Mouse (Mus musculus) urinary bladder, postnatal 4 days (tissue): ENCODE results near the gene Sema6d.
"Not testable (repeated sequence)": the region's sequence is repeated elsewhere in the genome, so short reads cannot be mapped to it uniquely, and the experiment has no call there.

Experiments
- DNase-seq, 2 experiments: peaks; one replicate each; pipeline ENCODE4 v3.0.0; 2021 to 2022; ENCODE audit warnings: low spot score in 2 of 2

The Sema6d gene

GRCm38 (mm10) chr2:124293601-124294000 lies 203.8 kb downstream of the Sema6d start:
- DNase-seq = no peak

DNA sequence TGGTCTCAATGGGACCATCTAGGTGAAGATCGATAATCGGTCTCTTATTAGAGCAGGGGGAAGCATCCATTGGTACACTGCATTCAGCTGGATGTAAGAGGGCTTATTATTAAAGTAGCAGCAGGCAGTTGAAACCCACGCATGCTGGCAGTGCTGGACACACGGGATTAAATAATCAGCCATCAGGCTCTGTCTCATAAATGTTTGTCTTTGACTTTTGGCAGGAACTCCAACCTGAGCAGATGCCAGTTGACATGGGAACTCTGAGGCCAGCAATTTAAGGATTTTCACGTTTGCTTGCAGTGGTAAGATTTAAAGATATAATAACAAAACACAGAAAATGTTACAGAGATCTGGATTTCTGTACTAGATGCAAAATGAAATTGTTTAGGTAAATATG lies 208.6 kb downstream of the Sema6d start:
- DNase-seq = no peak

DNA sequence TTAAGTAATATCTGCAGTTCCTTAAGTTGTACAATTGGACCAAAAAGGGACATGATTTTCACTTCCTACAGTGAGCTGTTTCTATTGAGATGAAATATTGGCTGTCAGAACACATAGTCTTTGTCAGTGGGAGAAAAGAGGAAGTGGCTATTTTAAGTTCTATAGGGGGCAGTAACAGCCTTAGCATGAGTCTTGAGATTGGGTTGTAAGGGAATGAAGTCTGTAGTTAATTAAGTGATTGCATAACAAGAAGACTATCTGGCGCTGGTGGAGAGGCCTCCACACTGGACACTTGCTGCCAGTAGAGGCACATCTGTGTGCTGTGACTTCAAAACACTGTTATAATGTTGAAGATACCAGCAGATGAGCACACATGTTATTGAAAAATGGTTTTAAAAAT lies 209.1 kb downstream of the Sema6d start:
- DNase-seq = no peak

DNA sequence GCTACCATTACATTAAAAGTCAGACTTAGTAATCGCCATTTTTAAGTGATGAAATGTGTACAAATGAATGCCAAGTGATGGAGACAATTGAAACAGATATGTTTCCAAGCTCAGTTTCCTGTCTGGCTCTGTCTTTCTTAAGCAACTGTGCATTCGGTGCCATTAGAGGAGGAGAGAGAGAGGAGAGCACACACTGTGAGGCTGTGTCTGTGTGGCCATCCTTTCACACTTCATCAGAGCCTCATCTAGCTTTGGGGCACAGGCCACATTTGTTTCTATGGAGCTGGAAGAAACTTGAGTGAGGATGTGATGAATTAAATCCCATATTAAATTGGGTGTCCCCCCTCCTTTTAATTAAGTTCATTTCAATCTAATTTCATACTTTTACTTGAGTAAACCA lies 218.8 kb downstream of the Sema6d start:
- DNase-seq = no peak

GRCm38 (mm10) chr2:124309361-124310128 lies 219.8 kb downstream of the Sema6d start:
- no peak for DNase-seq

GRCm38 (mm10) chr2:124322528-124323215 lies 232.9 kb downstream of the Sema6d start:
- no peak for DNase-seq

- no peak for DNase-seq
Measured at GRCm38 (mm10) chr2:124324107-124324724, 234.4 kb downstream of the Sema6d start.

DNA sequence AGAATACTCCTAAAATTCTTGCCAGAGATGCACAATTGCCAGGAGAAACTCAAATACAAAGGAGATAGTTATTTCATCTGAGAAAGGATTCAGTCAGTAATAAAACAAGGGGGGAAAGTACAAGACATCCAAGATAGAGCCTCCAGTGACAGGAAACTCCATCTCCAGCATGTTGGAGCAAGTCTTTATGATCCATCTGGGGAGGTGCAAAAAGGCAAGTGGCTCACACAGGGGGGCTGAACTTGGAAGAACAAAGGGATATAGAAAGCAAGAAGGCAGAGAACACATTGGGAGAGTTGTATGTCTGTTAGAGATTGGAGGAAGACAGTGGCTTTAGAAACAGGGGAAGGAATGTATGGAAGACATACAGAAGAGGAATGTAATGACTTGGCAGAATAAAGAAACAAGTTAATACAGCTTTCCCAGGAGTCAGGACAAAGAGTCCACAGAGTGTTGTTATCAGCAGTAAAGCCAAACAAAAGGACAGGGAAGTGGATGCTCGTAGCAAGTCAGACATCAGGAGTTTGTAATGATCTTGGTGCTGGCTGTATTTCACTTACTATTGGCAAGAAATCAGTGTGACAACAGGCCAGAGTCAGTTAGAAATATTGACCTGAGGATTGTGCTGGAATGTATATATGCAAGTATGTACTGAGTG lies 239.8 kb downstream of the Sema6d start:
- DNase-seq = no peak

GRCm38 (mm10) chr2:124332890-124333289 lies 243.1 kb downstream of the Sema6d start:
- no peak for DNase-seq

DNA sequence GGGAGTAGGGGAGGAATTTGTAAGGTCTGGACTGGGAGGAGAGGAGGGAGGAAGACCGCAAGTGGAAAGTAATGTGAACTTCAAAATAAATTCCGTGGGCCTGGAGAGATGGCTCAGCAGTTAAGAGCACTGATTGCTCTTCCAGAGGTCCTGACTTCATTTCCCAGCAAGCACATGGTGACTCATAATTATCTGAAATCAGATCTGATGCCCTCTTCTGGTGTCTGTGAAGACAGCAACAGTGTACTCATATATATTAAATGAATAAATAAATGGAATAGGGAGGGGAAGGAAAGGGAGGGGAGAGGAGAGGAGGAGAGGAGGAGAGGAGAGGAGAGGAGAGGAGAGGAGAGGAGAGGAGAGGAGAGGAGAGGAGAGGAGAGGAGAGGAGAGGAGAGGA lies 244.9 kb downstream of the Sema6d start:
- not testable (repeated sequence) for DNase-seq

DNA sequence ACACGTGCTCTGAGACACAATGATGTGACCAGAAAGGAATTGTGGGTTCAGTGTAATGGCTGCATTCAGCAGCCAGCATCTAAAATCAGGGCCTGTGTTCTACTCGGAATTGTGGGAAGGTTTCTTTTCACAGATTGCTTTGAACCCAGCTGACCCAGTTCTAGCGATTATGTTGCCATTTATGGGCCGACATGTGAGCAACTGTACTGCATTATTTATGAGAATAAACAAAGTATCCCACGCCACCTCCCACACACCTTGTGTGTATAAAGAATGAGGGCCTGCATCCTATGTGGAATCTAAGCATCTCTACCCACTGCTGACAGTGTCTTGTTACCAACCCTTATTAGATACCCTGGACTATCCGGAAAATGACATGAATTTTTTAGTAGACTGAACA lies 248.5 kb downstream of the Sema6d start:
- DNase-seq = no peak

DNA sequence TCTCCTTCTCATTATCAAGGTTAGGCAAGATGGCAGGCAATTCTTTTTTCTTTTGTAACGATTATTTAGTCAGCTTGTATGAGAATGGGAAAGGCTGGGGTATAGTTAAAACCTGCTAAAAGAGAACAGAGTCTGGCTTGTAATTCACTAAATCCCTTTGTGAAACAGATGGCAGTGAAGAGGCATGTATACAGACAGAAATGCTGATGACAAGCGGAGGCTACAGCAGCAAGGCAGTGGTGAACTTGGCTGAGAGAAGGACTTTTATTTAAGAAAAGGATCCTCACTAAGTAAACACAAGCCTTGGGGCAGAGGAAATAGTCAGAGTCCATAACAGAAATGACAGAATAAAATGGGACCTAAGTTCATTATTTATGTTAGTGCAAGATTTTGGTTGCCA lies 264.4 kb downstream of the Sema6d start:
- DNase-seq = no peak

- no peak for DNase-seq
Measured at GRCm38 (mm10) chr2:124354716-124355115, 264.9 kb downstream of the Sema6d start.

DNA sequence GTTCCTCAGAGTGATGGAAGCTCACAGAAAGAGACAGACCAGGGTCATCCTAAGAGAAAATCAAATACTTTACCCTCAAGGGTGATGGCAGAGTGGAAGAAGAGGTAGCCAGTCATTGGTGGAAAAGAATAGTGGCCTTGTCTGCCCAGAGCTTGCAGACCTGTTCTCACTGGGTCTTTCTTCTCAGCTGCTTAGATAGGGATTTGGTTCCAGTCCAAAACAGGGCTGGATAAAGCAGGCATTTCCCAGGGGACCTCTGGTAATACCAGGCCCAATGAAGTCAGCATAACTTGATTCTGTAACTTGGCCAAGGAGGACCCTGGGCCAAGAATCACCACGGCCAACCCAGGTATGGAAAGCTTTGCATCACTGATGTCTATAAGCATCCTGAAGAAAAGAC lies 279.5 kb downstream of the Sema6d start:
- DNase-seq = no peak

GRCm38 (mm10) chr2:124369991-124370390 lies 280.2 kb downstream of the Sema6d start:
- peak; percentile 69 to 70 for DNase-seq

DNA sequence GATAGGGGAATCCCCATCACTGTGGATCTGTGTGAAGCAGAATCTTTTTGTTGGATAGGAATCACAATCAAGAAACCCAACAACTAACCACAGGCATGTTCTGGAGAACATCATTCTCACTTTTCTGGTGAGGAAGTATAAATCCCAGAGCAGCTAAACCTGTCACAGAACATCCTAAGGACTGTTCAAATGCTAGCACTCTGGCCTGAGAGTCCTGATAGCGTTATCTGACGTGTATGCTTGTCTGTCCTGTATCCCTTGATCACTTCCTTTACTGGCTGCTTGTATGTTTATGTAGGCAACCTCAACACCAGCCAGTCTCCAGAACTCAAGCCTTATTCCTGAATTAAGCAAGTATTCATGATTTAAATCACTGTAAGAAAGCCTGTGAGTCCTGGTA lies 281.6 kb downstream of the Sema6d start:
- no peak for DNase-seq

GRCm38 (mm10) chr2:124385053-124385452 lies 295.3 kb downstream of the Sema6d start:
- DNase-seq = no peak

- no peak for DNase-seq
Measured at GRCm38 (mm10) chr2:124385722-124386121, 296.0 kb downstream of the Sema6d start.

- DNase-seq = no peak
Measured at GRCm38 (mm10) chr2:124388269-124388668, 298.5 kb downstream of the Sema6d start.

- no peak for DNase-seq
Measured at GRCm38 (mm10) chr2:124396733-124397132, 307.0 kb downstream of the Sema6d start.

DNA sequence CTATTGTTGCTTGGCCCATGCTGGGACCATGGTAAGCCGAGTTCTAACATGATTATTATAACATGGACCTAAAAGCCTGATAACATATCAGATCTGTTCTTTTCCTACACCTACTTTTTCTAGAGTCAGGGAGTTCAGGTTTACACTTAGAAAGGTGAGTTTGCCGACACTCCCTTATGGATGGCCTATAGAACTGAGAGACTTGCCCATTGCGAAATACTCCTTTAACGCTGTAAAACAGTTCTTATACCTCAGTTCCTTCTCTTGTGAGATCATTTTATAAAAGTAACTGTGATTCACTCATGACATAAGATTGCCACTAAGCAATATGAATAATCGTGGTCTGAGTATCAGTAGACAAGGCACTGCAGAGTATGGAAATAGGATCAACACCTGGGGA lies 307.5 kb downstream of the Sema6d start:
- DNase-seq = no peak

- DNase-seq = no peak
Measured at GRCm38 (mm10) chr2:124399611-124400010, 309.8 kb downstream of the Sema6d start.
